Mouse (Mus musculus): ENCODE data around the gene Tsc22d4.

Tsc22d4 gene

DNA sequence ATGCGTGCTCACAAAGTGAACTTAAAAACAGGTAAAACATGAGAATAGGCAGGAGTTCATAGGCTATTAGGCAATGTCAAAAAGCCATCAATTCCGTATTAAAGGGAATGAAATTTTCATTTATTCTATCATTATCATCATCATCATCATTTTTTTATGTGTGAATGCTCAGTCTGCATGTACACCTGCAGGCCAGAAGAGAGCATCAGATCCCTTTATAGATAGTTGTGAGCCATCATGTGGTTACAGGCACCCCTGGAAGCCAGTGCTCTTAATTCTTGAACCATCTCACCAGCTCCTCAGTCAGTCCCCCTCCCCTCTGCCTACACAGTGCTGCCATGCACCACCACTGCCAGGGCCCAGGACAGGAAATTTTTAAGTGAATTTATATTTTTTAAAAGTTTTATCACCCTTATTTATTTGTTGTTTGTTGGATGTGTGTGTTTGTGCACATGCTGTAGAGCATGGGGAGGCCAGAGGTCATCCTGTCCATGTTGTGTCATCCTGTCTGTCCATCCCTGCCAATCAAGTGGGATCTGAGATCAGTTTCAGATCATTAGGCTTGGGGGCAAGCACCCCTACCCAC lies 43.5 kb downstream of the Tsc22d4 start:
- no peak for DNase-seq (ENCODE audit: extremely low spot score)

DNA sequence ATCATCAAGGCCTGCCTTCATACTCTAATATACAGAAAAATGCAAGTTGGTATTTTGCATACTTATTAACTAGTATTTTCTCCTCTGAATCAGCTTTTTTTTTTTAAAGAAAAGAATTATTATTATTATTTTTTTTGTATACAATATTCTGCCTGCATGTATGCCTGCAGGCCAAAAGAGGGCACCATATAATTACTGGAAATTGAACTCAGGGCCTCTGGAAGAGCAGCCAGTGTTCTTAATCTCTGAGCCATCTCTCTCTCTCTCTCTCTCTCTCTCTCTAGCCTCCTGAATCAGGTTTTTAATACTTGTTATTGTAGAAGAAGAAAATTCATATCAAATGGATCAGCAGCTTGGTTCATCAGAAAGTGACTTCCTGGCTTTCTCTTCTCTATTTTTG lies 46.0 kb downstream of the Tsc22d4 start:
- DNase-seq (ENCODE audit: extremely low spot score), result no peak

DNA sequence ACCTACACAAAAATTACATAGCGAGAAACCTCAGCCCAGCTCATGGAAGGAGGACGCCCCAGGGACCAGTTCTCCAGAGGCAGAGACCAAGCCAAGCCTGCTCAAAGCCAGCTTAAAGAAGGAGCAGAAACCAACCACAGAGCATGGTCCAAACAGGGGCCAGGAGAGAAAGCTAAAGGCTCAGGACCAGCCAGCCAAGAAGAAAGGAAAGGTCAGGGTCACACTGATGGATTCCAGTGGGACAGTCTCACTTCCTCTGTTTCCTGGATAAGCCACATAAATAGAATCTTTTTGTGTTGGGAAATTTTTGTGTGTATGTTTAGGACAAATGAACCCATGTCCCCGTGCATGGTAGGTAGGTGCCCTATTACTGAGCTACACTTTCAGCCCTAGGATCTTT lies 51.1 kb downstream of the Tsc22d4 start:
- no peak for DNase-seq (ENCODE audit: extremely low spot score)

DNA sequence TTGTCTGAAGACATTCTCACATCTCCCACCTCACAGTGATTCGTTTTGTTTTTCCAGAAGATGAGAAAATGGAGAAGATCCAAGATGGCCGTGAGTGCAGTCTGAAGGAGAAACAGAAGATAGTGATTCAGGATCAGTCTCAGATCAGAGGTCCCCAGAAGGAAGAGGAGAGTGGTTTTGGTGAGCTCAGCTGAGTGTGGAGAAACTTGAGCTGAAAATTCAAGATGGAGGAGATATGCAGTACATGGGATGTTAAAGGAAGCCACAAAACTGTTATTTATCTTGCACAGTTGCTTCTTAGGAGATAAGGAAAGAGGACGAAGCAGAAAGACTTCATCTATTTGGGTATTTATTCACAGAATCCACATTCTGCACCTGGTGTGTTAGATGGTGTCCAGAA lies 55.4 kb downstream of the Tsc22d4 start:
- DNase-seq (ENCODE audit: extremely low spot score), result no peak

DNA sequence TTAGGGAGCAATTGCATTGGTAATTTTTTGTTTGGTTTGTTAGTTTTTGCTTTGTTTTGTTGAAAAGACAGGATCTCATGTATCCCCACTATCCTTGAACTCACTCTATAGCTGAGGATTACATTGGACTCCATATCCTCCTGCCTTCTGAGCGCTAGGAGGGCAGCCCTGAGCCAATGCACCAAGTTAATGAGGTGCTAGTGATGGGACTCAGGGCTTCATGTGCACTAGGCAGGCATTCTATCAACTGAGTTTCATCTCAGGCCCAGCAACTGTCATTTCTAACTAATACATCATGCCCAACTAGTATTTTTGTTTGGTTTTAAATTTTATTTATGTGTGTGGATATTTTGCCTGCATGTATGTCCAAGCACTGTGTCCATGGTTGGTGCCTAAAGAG lies 60.6 kb downstream of the Tsc22d4 start:
- DNase-seq (ENCODE audit: extremely low spot score), result no peak

DNA sequence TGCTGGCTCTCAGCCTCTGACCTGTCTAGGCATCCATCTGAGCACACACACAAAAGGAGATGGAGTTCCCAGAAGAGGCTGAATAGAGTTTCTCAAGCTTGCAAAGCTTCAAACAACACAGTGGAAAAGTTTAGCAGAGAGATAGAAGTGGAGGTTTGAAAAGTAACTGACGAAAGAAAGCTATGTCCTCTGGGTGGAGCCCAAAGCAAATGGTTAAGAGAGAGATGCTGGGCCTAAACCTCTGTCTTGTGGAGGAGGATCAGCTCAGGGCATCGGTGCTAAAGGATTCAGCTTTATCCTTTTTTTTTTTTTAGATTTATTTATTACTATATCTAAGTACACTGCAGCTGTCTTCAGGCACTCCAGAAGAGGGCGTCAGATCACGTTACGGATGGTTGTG lies 62.8 kb downstream of the Tsc22d4 start:
- no peak for DNase-seq (ENCODE audit: extremely low spot score)

DNA sequence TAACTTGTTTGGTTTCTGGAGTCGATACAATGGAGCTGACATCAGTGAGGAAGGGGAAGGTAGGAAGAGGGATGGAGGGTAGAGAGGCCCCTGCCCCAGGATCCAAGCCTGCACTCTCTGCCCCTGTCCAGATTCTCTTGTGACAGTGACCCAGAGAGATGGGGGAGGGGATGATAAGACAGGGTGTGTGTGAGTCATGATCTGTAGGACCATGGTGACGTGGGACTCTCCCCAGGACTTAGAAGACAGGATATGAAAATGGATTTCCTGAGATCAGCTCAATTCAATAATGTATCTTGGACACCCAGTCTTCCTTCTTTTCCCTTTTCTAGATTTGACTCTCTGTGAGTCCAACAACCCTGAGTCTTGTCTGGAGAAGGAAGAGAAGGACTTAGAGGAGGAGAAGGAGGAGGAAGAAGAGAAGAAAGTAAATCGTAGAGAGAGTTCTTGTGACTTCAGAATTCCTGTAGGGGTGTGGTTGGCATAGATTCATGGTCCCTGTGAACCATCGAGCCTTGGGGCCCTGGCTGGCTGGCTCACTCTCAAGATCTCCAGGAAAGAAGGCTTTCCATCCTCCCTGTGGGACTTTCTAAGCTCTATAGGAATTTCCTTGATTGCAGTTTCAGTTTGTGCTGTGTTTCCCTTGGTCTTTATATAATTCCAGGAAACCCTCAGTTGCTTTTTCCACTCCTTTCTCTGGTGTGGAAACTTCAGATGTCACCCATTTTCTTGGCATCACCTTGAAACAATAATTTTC lies 72.1 kb downstream of the Tsc22d4 start:
- DNase-seq (ENCODE audit: extremely low spot score), result no peak
